Mouse (Mus musculus) CD8-positive naive resting alpha-beta T cell, adult 2 months (primary cell): ENCODE results near the gene Snrpb2.

Source experiments
- DNase-seq, 2 experiments: peaks; one replicate each; pipeline ENCODE4 v3.0.0; 2022; ENCODE audit warnings: low read depth in 2 of 2, low spot score in 2 of 2

Snrpb2 gene

GRCm38 (mm10) chr2:143093726-143094125, 30.9 kb downstream of the Snrpb2 start:
- no peak for DNase-seq

- DNase-seq = no peak
These were observed 31.9 kb downstream of the Snrpb2 start for GRCm38 (mm10) chr2:143094761-143095160.

- DNase-seq = no peak
These were observed 34.3 kb downstream of the Snrpb2 start for GRCm38 (mm10) chr2:143097170-143097569.

- DNase-seq = no peak
These were observed 51.0 kb downstream of the Snrpb2 start for GRCm38 (mm10) chr2:143113859-143114258.

GRCm38 (mm10) chr2:143114716-143115115, 51.9 kb downstream of the Snrpb2 start:
- DNase-seq = no peak

- DNase-seq = no peak
These were observed 54.6 kb downstream of the Snrpb2 start for GRCm38 (mm10) chr2:143117453-143117852.

- DNase-seq = no peak
These were observed 55.4 kb downstream of the Snrpb2 start for GRCm38 (mm10) chr2:143118221-143118620.
